Comparison of ENCODE assay signal across 27 mouse cellular contexts in the genomic region with DNA sequence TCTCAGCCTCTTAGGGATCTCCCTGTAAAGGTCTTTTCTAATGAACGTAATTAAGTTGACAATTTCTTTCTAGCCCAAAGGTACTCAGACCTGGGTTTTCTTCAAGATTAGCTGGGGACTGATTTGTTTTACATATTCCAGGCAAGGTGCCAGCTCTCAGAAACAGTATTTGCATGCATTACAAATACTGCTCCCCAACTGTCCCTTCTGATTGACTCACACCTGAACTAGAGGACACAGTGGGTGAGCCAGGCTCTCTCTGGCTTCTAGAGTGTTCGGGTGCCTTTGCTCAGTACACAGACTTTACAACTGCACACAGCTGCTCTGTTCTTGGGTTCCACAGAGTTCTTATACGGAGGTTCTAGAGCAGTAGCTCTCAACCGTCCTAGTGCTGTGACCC.
DNase-seq lines count a peak whose midpoint lies in the region; ATAC-seq and TF ChIP-seq lines count a peak whose summit lies in the region.
"Had no signal": no experiment of that assay in that cellular context is flagged by ENCODE, and none has a peak within 500 bp of the region (broad histone marks: within the 10 kb centered on the region; RNA-seq: fewer than 3 reads in every experiment).

No protein-coding gene starts in this region.

- no peaks in the 10 kb centered on the region for H3K4me1 ChIP-seq in kidney, adult 2 months (ENCODE audit: control insufficient read depth, insufficient read depth, low read length)
- no peaks in the 10 kb centered on the region for H3K4me1 ChIP-seq in midbrain, embryonic 14.5 days (ENCODE audit: control insufficient read depth, insufficient read depth, low read length)
- H3K4me1 ChIP-seq in midbrain, embryonic 13.5 days (replicated peaks), result 0 out of 2 replicates have a peak, but pooled peaks cover 3% of the 10 kb centered on the region
- H3K4me1 ChIP-seq in heart, embryonic 10.5 days, result peaks cover 30% of the 10 kb centered on the region
- H3K4me1 ChIP-seq: embryonic facial prominence, embryonic 15.5 days; hindbrain, embryonic 10.5 days had no signal

- H3K4me2 ChIP-seq in midbrain, embryonic 14.5 days (ENCODE audit: low read length), result no peak overlapping the region
- H3K4me2 ChIP-seq in midbrain, embryonic 13.5 days (replicated peaks), result no peak overlapping the region
- H3K4me2 ChIP-seq: embryonic facial prominence, embryonic 15.5 days; heart, embryonic 11.5 days; heart, embryonic 15.5 days; hindbrain, embryonic 15.5 days had no signal

- DNase-seq in kidney, adult 2 months, result peak; percentile 28
- no peak for DNase-seq in kidney, postnatal 10 days
- DNase-seq in midbrain, embryonic 14.5 days, result peak; percentile 52
- DNase-seq in brain, embryonic 14.5 days (ENCODE audit: low read depth), result peak; percentile 62
- no peak for DNase-seq in heart, embryonic 10.5 days (ENCODE audit: low spot score)
- DNase-seq in left cerebral cortex, adult 11 months (ENCODE audit: low spot score), result no peak
- DNase-seq: adrenal gland, adult 8-10 months; adrenal gland, postnatal 36 days; B cell, adult 2 months; cerebellum, adult 11-12 months; cerebellum, adult 9-11 months; cerebellum, postnatal 36 days; gastrocnemius, postnatal 10 days; heart, adult 18-20 months; heart, postnatal 14 days had no signal

- no peak for TF ChIP-seq POLR2A in kidney, adult 2 months (IDR thresholded peaks at IDR 0.05; ENCODE audit: low read depth, low read length)
- TF ChIP-seq POLR2A in brain, embryonic 14.5 days (IDR thresholded peaks at IDR 0.05; ENCODE audit: borderline replicate concordance, extremely low read depth, insufficient read depth, insufficient read length, poor library complexity, severe bottlenecking), result no peak

- no peaks in the 10 kb centered on the region for H3K36me3 ChIP-seq in kidney, adult 2 months (ENCODE audit: control insufficient read depth, insufficient read depth, low read length)
- H3K36me3 ChIP-seq in midbrain, embryonic 14.5 days (ENCODE audit: control insufficient read depth, insufficient read depth, low read length), result no peaks in the 10 kb centered on the region
- no peaks in the 10 kb centered on the region for H3K36me3 ChIP-seq in midbrain, embryonic 13.5 days
- no peaks in the 10 kb centered on the region for H3K36me3 ChIP-seq in heart, embryonic 10.5 days
- H3K36me3 ChIP-seq: embryonic facial prominence, embryonic 15.5 days; forebrain, embryonic 10.5 days; G1E; heart, embryonic 15.5 days; hindbrain, embryonic 10.5 days; hindbrain, embryonic 15.5 days had no signal

- H3K9me3 ChIP-seq in midbrain, embryonic 14.5 days (ENCODE audit: control insufficient read depth, low read length), result peaks cover 3% of the 10 kb centered on the region; the same call in 1 of the 2 replicates
- H3K9me3 ChIP-seq in midbrain, embryonic 13.5 days, result no peaks in the 10 kb centered on the region
- 0 out of 2 replicates have a peak, but pooled peaks cover 2% of the 10 kb centered on the region for H3K9me3 ChIP-seq in heart, embryonic 10.5 days
- H3K9me3 ChIP-seq: embryonic facial prominence, embryonic 15.5 days; heart, embryonic 15.5 days; hindbrain, embryonic 15.5 days had no signal

- no peak for ATAC-seq in midbrain, embryonic 14.5 days (ENCODE audit: low FRiP score, low TSS enrichment)
- no peak for ATAC-seq in midbrain, embryonic 13.5 days
- ATAC-seq: CD4-positive, CD25-positive, alpha-beta regulatory T cell, adult 4 months; forebrain, embryonic 16.5 days; inflammation-experienced regulatory T-cells, adult 6 months had no signal

- TF ChIP-seq CTCF in kidney, adult 2 months (conservative IDR thresholded peaks at IDR 0.05; ENCODE audit: insufficient read depth, insufficient read length, low read depth, low read length), result no peak
- TF ChIP-seq CTCF in brain, embryonic 14.5 days (IDR thresholded peaks at IDR 0.05; ENCODE audit: borderline replicate concordance, extremely low read depth, insufficient read depth, insufficient read length), result no peak

- 72% methylated on average over 4 of the region's 4 CpGs for WGBS in kidney, adult 2 months
- WGBS in midbrain, embryonic 14.5 days, result 77% methylated on average over 4 of the region's 4 CpGs
- WGBS in midbrain, embryonic 13.5 days, result 85% methylated on average over 4 of the region's 4 CpGs
- 85% methylated on average over 4 of the region's 4 CpGs for WGBS in heart, embryonic 10.5 days

- no peaks in the 10 kb centered on the region for H3K27me3 ChIP-seq in kidney, adult 2 months (replicated peaks; ENCODE audit: control insufficient read depth, insufficient read depth, low read length)
- no peaks in the 10 kb centered on the region for H3K27me3 ChIP-seq in midbrain, embryonic 14.5 days (ENCODE audit: control insufficient read depth, insufficient read depth, low read length)
- no peaks in the 10 kb centered on the region for H3K27me3 ChIP-seq in midbrain, embryonic 13.5 days
- H3K27me3 ChIP-seq in heart, embryonic 10.5 days (ENCODE audit: insufficient read depth, poor library complexity, severe bottlenecking), result no peaks in the 10 kb centered on the region
- H3K27me3 ChIP-seq: embryonic facial prominence, embryonic 15.5 days; hindbrain, embryonic 15.5 days had no signal

- no peak overlapping the region for H3K4me3 ChIP-seq in kidney, adult 2 months (ENCODE audit: insufficient read depth, low read depth, low read length)
- no peak overlapping the region for H3K4me3 ChIP-seq in midbrain, embryonic 14.5 days (replicated peaks; ENCODE audit: low read depth, low read length)
- no peak overlapping the region for H3K4me3 ChIP-seq in midbrain, embryonic 13.5 days (replicated peaks)
- H3K4me3 ChIP-seq in heart, embryonic 10.5 days, result no peak overlapping the region
- H3K4me3 ChIP-seq: embryonic facial prominence, embryonic 15.5 days; erythroblast, embryonic 14.5 days; forebrain, embryonic 10.5 days; heart, embryonic 15.5 days; hindbrain, embryonic 10.5 days; hindbrain, embryonic 15.5 days had no signal

- no peak overlapping the region for H3K9ac ChIP-seq in midbrain, embryonic 14.5 days (replicated peaks; ENCODE audit: low read length)
- H3K9ac ChIP-seq in midbrain, embryonic 13.5 days (replicated peaks), result no peak overlapping the region
- H3K9ac ChIP-seq: embryonic facial prominence, embryonic 15.5 days; heart, embryonic 15.5 days; hindbrain, embryonic 15.5 days had no signal

- H3K27ac ChIP-seq in kidney, adult 2 months (ENCODE audit: insufficient read depth, low read depth, low read length), result no peak overlapping the region
- no peak overlapping the region for H3K27ac ChIP-seq in midbrain, embryonic 14.5 days (replicated peaks; ENCODE audit: low read depth, low read length)
- H3K27ac ChIP-seq in midbrain, embryonic 13.5 days, result no peak overlapping the region
- H3K27ac ChIP-seq in heart, embryonic 10.5 days, result no peak overlapping the region
- H3K27ac ChIP-seq: embryonic facial prominence, embryonic 15.5 days; forebrain, embryonic 10.5 days; heart, embryonic 15.5 days; hindbrain, embryonic 10.5 days; hindbrain, embryonic 15.5 days had no signal

Comparison
In these comparisons a context has a peak if more than half of its experiments do, and no peak if none do; other contexts are left out.
1. DNase-seq: peak in kidney, adult 2 months (single experiment), midbrain, embryonic 14.5 days (single experiment) and brain, embryonic 14.5 days (single experiment); none in kidney, postnatal 10 days (single experiment), heart, embryonic 10.5 days (single experiment) and left cerebral cortex, adult 11 months (single experiment).